Mouse (Mus musculus): ENCODE data around the gene Rara.
A peak's percentile ranks its signal among the peaks of the same experiment; 100 is the strongest.

DNA sequence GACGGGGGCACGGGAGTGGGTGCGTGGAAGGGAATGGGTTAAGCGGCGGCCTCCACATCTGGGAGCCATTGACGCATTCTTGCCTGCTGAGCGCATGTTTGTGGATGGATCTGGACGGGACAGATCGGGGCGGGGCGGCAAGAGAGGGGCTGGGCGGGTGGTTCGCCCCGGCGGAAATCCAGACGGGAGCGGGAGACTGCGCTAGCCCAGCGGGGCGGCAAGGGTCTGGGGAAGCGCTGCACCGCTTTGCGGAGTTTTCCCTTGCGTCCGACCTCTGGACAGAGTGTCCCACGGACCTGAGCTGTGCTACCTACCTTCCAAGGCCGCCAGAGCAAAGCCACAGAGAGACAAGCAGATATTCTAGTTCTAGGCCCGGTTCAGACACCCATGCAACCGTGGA is 8.6 kb downstream of the Rara start:
- 0 out of 2 replicates have a peak, but pooled peaks have one; percentile 13 for TF ChIP-seq POLR2A (IDR thresholded peaks at IDR 0.05; ENCODE audit: borderline replicate concordance, control insufficient read depth, low read depth, low read length)
- no peak for TF ChIP-seq CTCF (IDR thresholded peaks at IDR 0.05; ENCODE audit: control insufficient read depth, insufficient read depth, low read length)
